Mouse (Mus musculus) C2C12 (cell line): ENCODE data around the gene Igfn1.

Source experiments
- CEBPB ChIP-seq: IDR thresholded peaks from one replicate; pipeline ENCODE4 v1.6.1; 2011; ENCODE audit warnings: low read depth, mild to moderate bottlenecking, control low read depth, moderate library complexity
- CTCF ChIP-seq: IDR thresholded peaks from one replicate; pipeline ENCODE4 v1.5.1; 2011; ENCODE audit not compliant: control insufficient read depth, insufficient read depth, insufficient read length
- FOSL1 ChIP-seq: IDR thresholded peaks from one replicate; pipeline ENCODE4 v1.8.0; 2011; ENCODE audit warnings: mild to moderate bottlenecking, low read length; ENCODE audit not compliant: poor library complexity, insufficient read depth, severe bottlenecking
- MAX ChIP-seq: IDR thresholded peaks from one replicate; pipeline ENCODE4 v1.6.1; 2011; ENCODE audit warnings: mild to moderate bottlenecking, control low read depth
- MYOD1 ChIP-seq: IDR thresholded peaks from one replicate; pipeline ENCODE4 v1.6.1; 2011; ENCODE audit warnings: low read depth; ENCODE audit not compliant: control insufficient read depth, insufficient read length
- MYOG ChIP-seq: IDR thresholded peaks from one replicate; pipeline ENCODE4 v1.6.1; 2011; ENCODE audit not compliant: control insufficient read depth, insufficient read length; ENCODE audit errors: extremely low read depth
- USF1 ChIP-seq: IDR thresholded peaks from one replicate; pipeline ENCODE4 v1.6.1; 2011; ENCODE audit warnings: low read depth, mild to moderate bottlenecking, control low read depth, moderate library complexity

- no peak for TF ChIP-seq CTCF
- no peak for TF ChIP-seq MYOG
- TF ChIP-seq USF1, result no peak
- TF ChIP-seq MAX, result no peak
- no peak for TF ChIP-seq MYOD1
- no peak for TF ChIP-seq CEBPB
- no peak for TF ChIP-seq FOSL1
Measured at GRCm38 (mm10) chr1:135942116-135942515, 64.0 kb downstream of the Igfn1 start.
